Mouse (Mus musculus) stomach, postnatal 0 days (tissue): ENCODE data around the gene Lamc2.

Source experiments
- CTCF ChIP-seq: IDR thresholded peaks from 2 replicates; pipeline ENCODE4 v1.5.1; 2016; ENCODE audit warnings: antibody characterized with exemption, low read depth, mild to moderate bottlenecking, moderate library complexity
- EP300 ChIP-seq: optimal IDR thresholded peaks from 2 replicates; pipeline ENCODE3; 2016; ENCODE audit warnings: antibody characterized with exemption

DNA sequence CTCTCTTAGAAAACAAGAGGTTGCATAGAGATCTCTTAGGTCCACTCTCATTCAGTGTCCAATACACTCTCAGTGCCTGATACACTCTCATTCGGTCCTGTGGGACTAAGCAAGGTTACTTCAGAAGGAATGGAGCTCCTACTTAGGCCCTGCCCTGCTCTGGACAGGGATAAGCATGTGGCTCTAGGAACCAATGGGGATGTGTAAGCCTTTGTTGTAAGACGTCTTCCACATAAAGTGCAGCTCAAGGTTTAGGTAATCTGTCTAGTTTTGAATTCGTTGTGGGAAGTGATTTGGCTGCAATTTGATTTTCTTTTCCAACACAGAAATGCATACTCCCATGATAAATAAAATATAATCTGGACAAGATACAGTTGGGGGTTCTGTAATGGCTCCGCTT is 6.1 kb downstream of the Lamc2 start:
- TF ChIP-seq CTCF = no peak
- no peak for TF ChIP-seq EP300
